Mouse (Mus musculus): ENCODE results near the gene Gm13090. TPM values are rescaled to one million over a fixed set of nuclear protein-coding genes. Genes with fewer than 3 reads are reported as not detected.

Gene Gm13090
- polyA plus RNA-seq, 1 experiment from 2014 or later = 0.22 TPM

DNA sequence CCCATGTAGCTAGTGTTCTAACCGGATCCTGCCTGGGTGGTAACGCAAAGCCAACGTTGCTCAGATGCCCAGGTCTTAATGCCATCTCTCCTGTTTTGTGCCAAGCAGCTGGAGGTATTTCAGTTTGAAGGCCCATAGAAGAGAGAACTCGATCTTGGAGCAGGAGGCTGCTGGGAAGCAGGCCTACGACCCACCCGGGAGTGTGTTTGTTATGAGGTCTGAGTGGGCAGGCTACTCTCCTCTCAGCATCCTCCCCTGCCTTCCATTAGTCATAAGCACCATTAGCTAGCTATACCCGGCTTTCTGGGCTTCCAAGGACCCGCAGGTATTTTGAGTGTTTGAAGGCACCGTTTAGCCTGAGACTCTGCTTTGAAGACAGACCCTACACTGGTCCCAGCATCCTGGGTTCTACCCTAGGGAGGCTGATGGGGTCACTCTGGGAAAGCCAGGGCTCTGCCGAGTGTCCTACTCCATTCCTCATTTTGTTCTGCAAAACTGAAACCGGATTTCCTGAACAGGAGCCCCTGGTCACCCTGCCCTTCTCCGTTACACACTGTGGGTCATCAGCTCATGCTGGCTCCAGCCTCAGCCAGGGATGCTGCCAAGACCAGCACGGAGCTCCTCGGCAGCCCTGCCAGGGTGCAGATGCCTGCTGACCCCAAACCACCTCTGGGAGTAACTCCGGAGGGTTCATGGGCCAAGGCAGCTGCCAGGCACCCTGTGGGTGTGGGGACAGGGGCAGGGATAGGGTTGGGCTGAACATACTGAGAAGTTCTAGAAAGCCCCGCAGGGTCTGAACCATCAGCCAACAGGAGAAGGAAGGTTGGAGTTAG lies 40.6 kb downstream of the Gm13090 start:
- H3K27ac ChIP-seq = peak overlapping the region; percentile 100
- peaks cover 8% of the 10 kb centered on the region for H3K27me3 ChIP-seq
- H3K9ac ChIP-seq (replicated peaks) = peak overlapping the region; percentile 92
- H3K4me2 ChIP-seq (replicated peaks) = peak overlapping the region; percentile 73
- no peak for ATAC-seq
- H3K4me3 ChIP-seq (replicated peaks) = peak overlapping the region; percentile 53
- no peaks in the 10 kb centered on the region for H3K9me3 ChIP-seq
- H3K36me3 ChIP-seq = peaks cover 16% of the 10 kb centered on the region
- peaks cover 55% of the 10 kb centered on the region for H3K4me1 ChIP-seq (replicated peaks)
- 67% methylated on average over 16 of the region's 16 CpGs for WGBS

DNA sequence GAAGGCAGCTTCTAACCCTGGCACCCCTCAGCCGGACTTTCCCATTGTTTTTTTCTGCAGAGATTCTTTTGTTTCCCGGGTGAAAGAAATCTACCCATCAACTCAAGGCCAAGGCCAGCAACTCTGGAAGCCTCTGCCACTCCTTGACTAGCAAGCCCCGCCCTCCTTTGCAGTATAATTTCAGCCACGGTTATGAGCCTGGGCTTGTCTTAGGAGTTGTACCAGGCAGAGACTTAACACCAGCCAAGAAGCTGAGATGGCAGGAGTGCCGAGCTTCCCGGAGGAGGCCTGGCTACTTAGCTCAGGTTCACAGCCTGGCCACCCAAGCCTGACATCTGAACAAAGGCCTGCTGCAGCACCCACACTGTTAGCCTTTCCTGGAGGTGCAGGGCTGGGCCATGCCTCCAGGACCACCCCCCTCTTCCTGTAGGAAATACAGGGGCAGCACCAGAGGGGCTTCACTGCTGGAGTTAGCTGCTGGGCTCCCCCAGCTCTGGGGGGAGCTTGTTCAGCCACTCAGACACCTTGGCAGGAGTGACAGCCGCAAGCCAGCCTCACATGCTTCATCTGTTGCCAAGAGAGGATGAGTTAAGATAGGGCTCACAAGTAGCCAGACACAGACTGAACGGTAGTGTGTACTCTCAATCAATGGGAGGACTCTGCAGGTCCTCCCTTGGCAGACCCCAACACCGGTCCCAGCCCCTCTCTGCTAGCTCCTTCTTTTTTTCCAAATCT lies 41.6 kb downstream of the Gm13090 start:
- H3K9me3 ChIP-seq = no peaks in the 10 kb centered on the region
- no peak overlapping the region for H3K4me3 ChIP-seq (replicated peaks)
- peaks cover 49% of the 10 kb centered on the region for H3K4me1 ChIP-seq (replicated peaks)
- peak overlapping the region; percentile 100 for H3K27ac ChIP-seq
- peaks cover 11% of the 10 kb centered on the region for H3K27me3 ChIP-seq
- WGBS = 47% methylated on average over 9 of the region's 9 CpGs
- 0 out of 2 replicates have a peak overlapping the region, but pooled peaks have one; percentile 28 for H3K9ac ChIP-seq (replicated peaks)
- peaks cover 6% of the 10 kb centered on the region for H3K36me3 ChIP-seq
- H3K4me2 ChIP-seq (replicated peaks) = no peak overlapping the region
- ATAC-seq = no peak

DNA sequence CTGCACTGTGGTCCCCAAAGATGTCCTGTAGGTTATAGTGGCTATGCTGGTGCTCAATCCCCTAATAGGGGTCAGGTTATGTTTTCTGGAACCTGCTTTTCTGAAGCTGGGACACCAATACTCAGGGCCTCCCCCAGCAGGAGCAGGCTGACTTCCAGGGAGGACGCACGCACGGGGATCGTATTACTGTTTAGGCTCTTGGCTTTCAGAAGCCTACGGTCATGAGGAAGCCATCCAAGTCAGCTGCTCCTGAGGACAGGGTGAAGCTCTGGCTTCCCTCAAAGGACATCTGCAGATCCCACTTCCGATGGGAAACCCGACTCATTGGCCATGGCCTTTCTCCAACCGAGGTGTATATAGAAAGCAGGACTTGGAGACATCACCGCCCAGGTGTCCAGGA lies 43.1 kb downstream of the Gm13090 start:
- H3K4me1 ChIP-seq (replicated peaks) = peaks cover 34% of the 10 kb centered on the region
- no peaks in the 10 kb centered on the region for H3K9me3 ChIP-seq
- ATAC-seq = no peak
- no peaks in the 10 kb centered on the region for H3K36me3 ChIP-seq
- H3K4me2 ChIP-seq (replicated peaks) = no peak overlapping the region
- no peak overlapping the region for H3K27ac ChIP-seq
- H3K9ac ChIP-seq (replicated peaks) = no peak overlapping the region
- 82% methylated on average over 9 of the region's 9 CpGs for WGBS
- H3K27me3 ChIP-seq = peaks cover 11% of the 10 kb centered on the region
- H3K4me3 ChIP-seq (replicated peaks) = no peak overlapping the region

DNA sequence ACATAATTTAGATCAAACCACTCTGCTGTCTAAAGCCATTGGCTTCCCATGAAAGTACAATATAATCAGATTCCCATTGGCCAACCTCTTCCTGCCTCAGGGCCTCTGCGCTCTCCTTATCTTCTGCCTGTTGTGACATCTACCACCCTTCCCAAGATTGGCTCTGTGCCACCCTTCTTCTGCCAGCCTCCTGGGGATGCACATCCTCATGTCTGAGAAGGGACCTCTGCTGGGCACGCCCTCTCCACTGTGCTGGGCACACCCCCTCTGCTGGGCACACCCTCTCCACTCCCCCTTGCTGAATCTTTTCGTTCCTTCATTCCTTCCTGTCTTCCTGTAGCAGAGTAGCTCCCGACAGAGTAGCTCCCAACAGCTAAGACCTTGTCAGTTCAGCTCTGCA lies 44.4 kb downstream of the Gm13090 start:
- Histone ChIP-seq H3K36me3 (no peaks in the 10 kb centered on the region), H3K4me2 (replicated peaks) (no peak overlapping the region), H3K4me1 (replicated peaks) (peaks cover 39% of the 10 kb centered on the region), H3K27me3 (peaks cover 11% of the 10 kb centered on the region), H3K27ac (no peak overlapping the region), H3K4me3 (replicated peaks) (no peak overlapping the region), H3K9me3 (no peaks in the 10 kb centered on the region), H3K9ac (replicated peaks) (no peak overlapping the region)
- 63% methylated on average over 4 of the region's 4 CpGs for WGBS
- ATAC-seq = no peak

GRCm38 (mm10) chr4:151135491-151135890 lies 46.1 kb downstream of the Gm13090 start:
- peaks cover 9% of the 10 kb centered on the region for H3K27me3 ChIP-seq
- H3K4me3 ChIP-seq (replicated peaks) = no peak overlapping the region
- H3K27ac ChIP-seq = no peak overlapping the region
- H3K9ac ChIP-seq (replicated peaks) = no peak overlapping the region
- WGBS = 92% methylated on average over 8 of the region's 8 CpGs
- no peak for ATAC-seq
- H3K36me3 ChIP-seq = no peaks in the 10 kb centered on the region
- no peak overlapping the region for H3K4me2 ChIP-seq (replicated peaks)
- H3K4me1 ChIP-seq (replicated peaks) = peaks cover 44% of the 10 kb centered on the region
- H3K9me3 ChIP-seq = no peaks in the 10 kb centered on the region

- H3K27me3 ChIP-seq = peaks cover 9% of the 10 kb centered on the region
- no peaks in the 10 kb centered on the region for H3K9me3 ChIP-seq
- H3K9ac ChIP-seq (replicated peaks) = no peak overlapping the region
- 48% methylated on average over 5 of the region's 5 CpGs for WGBS
- peaks cover 47% of the 10 kb centered on the region for H3K4me1 ChIP-seq (replicated peaks)
- no peaks in the 10 kb centered on the region for H3K36me3 ChIP-seq
- no peak for ATAC-seq
- H3K4me3 ChIP-seq (replicated peaks) = no peak overlapping the region
- H3K4me2 ChIP-seq (replicated peaks) = peak overlapping the region; percentile 56
- peak overlapping the region; percentile 98; the same call in 1 of the 2 replicates for H3K27ac ChIP-seq
Observed at GRCm38 (mm10) chr4:151137701-151138100, 48.3 kb downstream of the Gm13090 start.

- Histone ChIP-seq H3K9me3 (no peaks in the 10 kb centered on the region), H3K27me3 (peaks cover 4% of the 10 kb centered on the region), H3K9ac (replicated peaks) (0 out of 2 replicates have a peak overlapping the region, but pooled peaks have one; percentile 47), H3K4me1 (replicated peaks) (peaks cover 47% of the 10 kb centered on the region), H3K4me2 (replicated peaks) (peak overlapping the region; percentile 56), H3K4me3 (replicated peaks) (peak overlapping the region; percentile 8; the same call in 1 of the 2 replicates), H3K36me3 (no peaks in the 10 kb centered on the region), H3K27ac (peak overlapping the region; percentile 98)
- 25% methylated on average over 10 of the region's 10 CpGs for WGBS
- no peak for ATAC-seq
Observed at GRCm38 (mm10) chr4:151138135-151138534, 48.8 kb downstream of the Gm13090 start.

DNA sequence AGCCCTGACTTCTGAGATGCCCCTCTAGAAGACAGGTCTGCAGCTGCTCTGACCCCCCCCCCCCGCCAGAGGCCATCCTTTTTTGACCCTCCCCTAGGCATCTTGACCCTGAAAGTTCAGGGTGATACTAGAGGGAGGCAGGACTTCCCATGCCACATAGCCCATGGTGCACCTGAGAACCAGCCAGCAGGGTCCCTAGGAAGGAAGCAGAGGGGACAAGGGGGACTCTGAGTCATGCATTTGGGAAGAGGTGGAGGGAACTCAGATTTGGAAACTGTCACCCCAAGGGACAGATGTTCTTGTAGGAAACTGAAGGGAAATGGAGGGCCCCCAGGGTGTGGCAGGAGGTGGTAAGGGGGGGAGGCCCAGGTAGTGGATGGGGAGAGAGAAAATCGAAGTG lies 49.2 kb downstream of the Gm13090 start:
- no peak for ATAC-seq
- H3K9me3 ChIP-seq = peaks cover under 1% of the 10 kb centered on the region; the same call in 1 of the 2 replicates
- peak overlapping the region; percentile 47 for H3K9ac ChIP-seq (replicated peaks)
- H3K27me3 ChIP-seq = 0 out of 2 replicates have a peak, but pooled peaks cover 3% of the 10 kb centered on the region
- H3K4me1 ChIP-seq (replicated peaks) = peaks cover 47% of the 10 kb centered on the region
- peak overlapping the region; percentile 8; the same call in 1 of the 2 replicates for H3K4me3 ChIP-seq (replicated peaks)
- peak overlapping the region; percentile 98 for H3K27ac ChIP-seq
- H3K4me2 ChIP-seq (replicated peaks) = peak overlapping the region; percentile 56
- 6% methylated on average over 2 of the region's 2 CpGs for WGBS
- H3K36me3 ChIP-seq = peaks cover under 1% of the 10 kb centered on the region; the same call in 1 of the 2 replicates

GRCm38 (mm10) chr4:151139053-151139840 lies 49.9 kb downstream of the Gm13090 start:
- Histone ChIP-seq H3K9ac (replicated peaks) (peak overlapping the region; percentile 47), H3K4me2 (replicated peaks) (peak overlapping the region; percentile 56), H3K4me3 (replicated peaks) (peak overlapping the region; percentile 26), H3K36me3 (peaks cover 7% of the 10 kb centered on the region), H3K9me3 (peaks cover 7% of the 10 kb centered on the region; the same call in 1 of the 2 replicates), H3K27me3 (0 out of 2 replicates have a peak, but pooled peaks cover 3% of the 10 kb centered on the region), H3K4me1 (replicated peaks) (peaks cover 47% of the 10 kb centered on the region), H3K27ac (peak overlapping the region; percentile 98)
- 2% methylated on average over 20 of the region's 20 CpGs for WGBS
- peak; percentile 28 for ATAC-seq

DNA sequence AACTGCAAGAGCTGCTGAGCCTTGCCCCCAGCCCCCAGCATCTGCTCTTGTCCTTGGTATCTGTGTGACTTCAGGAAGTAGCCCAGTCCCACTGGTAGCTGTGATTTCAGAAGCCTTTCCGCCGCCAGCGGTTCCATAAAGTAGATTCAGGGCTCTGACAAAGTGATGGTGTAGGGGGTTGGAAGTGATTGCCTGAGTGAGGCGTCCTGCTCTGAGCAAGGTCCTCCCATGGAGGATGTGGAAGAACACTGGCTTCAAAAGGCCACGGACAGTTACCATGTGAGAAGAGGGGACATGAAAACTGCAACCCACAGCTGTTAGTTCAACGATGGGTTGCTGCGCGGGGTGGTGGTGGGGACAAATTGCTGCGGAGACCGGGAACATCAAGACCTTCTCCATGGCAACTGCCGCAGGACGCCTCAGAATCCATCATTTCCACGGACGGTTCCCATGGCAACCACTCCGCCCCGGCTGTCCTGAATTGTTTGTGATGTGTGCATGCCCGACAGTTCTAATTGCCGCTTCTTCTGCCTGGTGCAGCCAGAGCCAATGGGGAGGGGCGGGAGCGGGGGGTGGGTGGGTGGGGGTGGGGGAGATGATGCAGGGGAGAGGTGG lies 51.1 kb downstream of the Gm13090 start:
- peaks cover 44% of the 10 kb centered on the region for H3K4me1 ChIP-seq (replicated peaks)
- peak; percentile 78 for ATAC-seq
- peak overlapping the region; percentile 23 for H3K4me3 ChIP-seq (replicated peaks)
- peak overlapping the region; percentile 47; the same call in 1 of the 2 replicates for H3K9ac ChIP-seq (replicated peaks)
- WGBS = 3% methylated on average over 20 of the region's 20 CpGs
- 0 out of 2 replicates have a peak, but pooled peaks cover 2% of the 10 kb centered on the region for H3K27me3 ChIP-seq
- H3K36me3 ChIP-seq = peaks cover 14% of the 10 kb centered on the region
- peak overlapping the region; percentile 98 for H3K27ac ChIP-seq
- H3K9me3 ChIP-seq = peaks cover 13% of the 10 kb centered on the region
- peak overlapping the region; percentile 56 for H3K4me2 ChIP-seq (replicated peaks)

Data from midbrain, embryonic 13.5 days (tissue).